Mouse (Mus musculus) T-helper 2 cell (primary cell): ENCODE results near the gene Cry1.

Experiments
- in situ Hi-C: fragments of 300-600 bp; cut with MboI, MseI; formaldehyde crosslinking; loops from one replicate; pipeline ENCODE4 v1.15.1; 2025; ENCODE audit warnings: high pct_unique_total_duplicates

The Cry1 gene

DNA sequence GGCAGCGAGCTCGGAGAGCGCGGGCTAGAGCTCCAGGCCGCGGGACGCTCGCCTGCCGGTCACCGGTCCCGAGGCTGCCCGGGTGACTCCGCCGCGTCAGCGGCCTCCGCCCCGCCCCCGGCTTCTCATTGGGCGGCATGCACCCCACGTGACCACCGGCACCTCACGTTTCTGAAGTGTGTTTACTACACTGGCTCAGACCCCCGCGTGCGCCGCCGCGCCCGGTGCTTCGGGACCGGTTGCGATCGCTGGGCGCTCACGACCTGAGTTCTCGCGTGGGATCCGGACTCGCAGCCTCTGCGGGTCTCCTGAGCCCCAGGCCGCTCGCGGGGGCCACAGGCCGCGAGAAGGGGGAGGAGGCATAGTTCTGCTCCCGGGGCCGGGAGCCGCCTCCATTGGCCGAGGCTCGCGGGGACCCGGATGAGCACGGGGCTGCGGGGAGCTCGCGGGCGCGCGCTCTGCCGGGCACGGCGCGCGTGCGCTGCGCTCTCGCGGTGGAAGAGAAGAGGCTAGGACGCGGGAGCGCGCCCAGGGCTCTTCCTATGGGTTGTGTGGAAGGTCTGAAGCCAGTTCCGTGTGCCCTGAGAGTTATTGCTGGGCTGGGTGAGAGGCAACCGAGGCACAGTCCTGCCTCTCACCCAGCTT lies at the start of gene Cry1:
Gene Cry1, minus strand, starts transcription at position 101 of the 645 bp plus-strand sequence.
- in situ Hi-C loops: loop anchor here (5.0 kb wide), 1 partner anchor 727 kb away; no protein-coding TSS in a partner anchor

DNA sequence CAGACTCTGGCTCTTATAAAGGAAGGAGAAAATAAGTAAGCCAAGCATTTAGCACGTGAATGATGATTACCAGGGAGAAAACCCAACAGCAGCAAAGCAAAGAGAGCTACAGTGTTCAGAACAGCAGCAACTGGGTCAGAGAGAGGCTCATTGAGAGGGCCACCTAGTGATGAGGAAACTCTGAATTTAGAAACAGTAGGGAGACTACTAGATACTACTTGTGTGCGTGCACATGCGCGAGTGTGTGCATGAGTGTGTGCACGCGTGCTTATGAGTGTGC lies 36.8 kb upstream of the Cry1 start:
- in situ Hi-C loops: loop anchor here (10.0 kb wide), 1 partner anchor 433 kb away; no protein-coding TSS in a partner anchor

DNA sequence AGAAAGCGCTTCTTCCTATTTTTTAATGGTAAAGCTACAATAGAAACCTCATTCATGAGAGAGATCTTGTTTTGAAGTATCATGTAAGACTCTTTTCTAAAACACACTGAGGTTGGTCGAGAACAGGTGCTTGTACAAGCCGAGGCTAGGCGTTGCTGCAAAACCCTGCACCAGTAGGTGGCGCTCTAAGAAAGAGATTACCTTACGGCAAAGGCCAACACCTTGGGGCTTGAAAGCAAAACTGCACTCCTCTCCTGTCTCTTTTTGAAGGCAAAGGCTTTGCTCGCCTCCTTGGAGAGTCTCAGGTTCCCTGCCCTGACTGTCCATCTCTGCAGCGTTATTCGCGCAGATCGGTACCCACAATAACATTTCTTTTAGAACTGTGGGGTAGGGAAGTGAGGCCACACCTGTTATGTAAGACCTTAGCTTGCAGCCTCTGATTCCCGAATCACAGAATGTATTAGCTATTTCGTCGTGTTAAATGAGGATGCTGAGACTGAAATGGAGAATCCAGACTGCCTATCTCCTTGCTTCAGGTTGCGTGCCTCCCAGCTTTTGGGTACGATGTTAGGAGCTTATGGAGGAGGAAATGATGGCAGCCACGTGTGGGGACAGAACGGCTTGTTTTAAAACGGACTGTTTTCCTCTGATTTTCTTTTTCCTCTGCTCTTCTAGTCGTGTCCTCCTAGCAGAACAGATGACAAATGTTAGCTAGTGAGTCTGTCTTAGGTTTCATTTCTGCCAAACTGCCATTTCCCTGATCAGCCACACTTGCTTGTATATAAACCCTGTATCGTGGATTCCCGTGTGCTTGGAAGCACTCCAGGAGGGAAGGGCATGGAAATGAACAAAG lies 36.3 kb upstream of the Cry1 start:
- in situ Hi-C loops: loop anchor here (10.0 kb wide), 1 partner anchor 434 kb away; no protein-coding TSS in a partner anchor

DNA sequence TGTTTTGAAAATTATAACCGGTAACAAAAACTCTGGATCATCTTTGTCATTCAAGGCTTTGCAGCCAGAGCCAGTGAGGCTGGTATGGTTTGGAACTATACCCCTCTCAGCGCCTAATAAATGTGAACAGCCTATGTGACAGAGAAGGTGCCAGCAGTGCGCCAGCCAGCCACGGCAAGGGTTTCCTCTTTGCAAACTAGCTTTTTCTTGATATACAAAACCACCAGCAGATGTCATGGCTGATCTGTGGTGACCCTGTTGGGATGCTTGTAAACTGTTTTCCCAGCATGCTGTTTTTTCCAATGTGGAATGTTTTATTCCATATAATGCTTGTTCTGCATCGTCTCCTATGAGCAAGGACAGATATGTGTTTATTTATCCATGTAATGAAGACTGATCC lies 30.0 kb upstream of the Cry1 start:
- in situ Hi-C loops: no loop called here

DNA sequence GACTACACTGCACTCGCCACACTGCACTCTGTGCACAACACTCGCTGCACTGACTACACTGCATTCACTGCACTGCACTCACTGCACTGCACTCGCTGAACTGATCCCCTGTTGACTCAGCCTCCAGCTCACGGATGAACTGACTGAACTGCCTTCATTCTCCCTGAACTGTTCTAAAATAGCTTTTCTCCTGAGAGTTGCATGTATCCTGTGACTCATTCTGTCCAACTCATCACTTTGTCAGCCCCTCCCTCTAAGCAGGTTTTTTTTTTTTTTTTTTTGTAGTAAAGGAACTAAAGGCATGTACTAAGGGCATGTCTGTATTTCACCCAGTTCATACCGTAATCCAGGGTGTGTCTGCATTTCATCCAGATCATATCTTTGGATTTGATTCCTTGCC lies 26.8 kb upstream of the Cry1 start:
- in situ Hi-C loops: no loop called here

DNA sequence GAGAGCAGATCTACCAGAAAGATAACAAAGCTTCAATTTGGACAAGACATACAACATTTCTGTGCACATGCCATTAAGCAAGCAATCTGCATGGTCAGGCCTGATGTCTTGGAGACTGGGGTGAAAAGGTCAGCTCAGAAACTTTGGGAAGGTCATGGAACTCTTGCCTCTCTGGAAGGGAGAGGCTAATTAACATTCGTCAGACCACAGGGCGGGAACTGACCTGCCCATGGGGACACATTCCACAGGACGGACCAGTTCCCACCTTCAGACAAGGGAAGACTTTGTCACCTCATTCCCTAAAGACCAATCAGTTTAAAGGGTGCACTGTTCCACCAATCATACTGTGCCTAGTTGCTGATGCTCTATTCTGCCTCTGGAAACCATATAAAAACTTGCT lies 25.3 kb upstream of the Cry1 start:
- in situ Hi-C loops: no loop called here

DNA sequence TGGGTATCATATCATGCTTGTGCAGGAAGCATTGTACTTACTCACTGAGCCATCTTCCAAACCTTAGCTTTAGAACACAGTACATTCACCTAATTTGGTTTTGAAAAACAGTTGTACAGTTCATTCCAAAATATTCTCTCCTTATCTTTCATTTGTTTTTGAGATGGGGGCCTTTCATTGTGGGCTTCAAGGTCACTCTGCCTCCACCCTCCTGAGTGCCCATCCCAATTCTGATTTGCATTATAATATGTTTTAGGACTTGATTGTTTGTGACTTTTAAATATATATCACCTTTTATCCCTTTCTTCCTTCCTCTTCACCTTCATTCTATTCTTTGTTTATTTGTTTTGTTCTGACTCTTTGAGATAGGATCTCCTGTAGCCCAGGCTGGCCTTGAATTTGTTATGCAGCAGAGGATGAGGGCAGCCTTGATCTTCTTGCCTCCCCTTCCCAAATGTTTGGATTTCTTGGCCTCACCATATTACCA lies 24.3 kb upstream of the Cry1 start:
- in situ Hi-C loops: no loop called here

DNA sequence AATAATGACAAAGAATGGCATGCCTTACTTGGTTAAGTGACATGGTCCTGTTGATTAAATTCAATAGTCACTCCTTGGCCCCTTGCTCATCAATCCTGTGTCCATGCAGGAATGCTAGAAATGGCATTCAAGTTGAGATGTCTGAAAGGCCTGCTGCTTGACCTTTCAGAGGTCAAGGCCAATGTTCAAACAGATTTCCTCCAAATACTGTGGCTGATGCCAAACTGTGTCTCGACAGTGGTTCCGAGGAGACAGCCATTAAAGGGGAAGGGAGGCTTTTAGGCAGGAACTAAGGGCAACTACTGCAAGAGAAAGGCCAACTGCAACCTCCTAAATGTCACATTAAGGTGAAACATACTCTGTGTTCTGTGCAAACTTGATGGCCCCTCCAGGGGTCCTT lies 20.5 kb upstream of the Cry1 start:
- in situ Hi-C loops: no loop called here

DNA sequence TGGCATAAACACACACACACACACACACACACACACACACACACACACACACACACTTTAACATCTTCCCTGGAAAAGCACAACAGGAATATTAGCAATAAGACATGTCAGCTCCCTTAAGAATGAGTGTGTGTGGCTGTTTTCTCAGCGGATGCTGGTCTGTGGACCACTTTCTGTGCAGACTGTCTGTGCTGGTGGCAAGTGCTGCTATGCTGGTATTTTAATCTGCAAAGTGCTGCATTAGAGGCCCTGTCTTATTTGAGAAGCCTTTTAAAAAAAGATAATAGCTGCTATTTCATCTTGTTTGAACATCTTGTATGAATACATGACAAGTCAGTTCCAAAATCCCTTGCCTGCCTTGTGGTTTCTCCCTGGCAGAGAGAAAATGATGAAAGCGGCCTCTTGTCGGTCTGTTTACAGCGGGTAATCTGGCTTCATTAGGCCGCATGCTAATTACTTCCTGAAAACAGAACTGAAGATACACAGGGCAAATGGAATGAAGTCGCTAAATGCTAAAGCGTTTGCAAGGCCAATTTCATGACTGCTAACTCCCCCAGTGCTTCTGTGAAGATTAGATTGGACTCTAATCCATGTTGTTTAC lies 19.5 kb upstream of the Cry1 start:
- in situ Hi-C loops: no loop called here

DNA sequence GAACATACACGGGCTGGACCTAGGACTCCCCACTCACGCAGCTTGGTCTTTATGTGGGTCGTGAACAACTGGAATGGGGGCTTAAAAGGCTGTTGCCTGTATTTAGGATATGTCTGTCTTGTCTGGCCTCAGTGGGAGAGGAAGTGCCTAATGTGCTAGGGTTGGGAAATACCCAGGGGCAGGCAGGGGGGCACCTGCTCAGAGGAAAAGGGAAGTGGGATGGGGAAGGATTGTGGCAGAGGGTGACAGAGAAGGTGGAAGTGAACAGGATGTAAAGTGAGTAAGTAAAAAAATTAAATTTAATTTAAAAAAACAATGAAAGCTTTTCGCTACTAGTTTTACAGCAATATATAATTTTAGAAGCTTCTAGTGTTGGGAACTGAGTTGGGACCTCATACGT lies 9.7 kb upstream of the Cry1 start:
- in situ Hi-C loops: no loop called here

DNA sequence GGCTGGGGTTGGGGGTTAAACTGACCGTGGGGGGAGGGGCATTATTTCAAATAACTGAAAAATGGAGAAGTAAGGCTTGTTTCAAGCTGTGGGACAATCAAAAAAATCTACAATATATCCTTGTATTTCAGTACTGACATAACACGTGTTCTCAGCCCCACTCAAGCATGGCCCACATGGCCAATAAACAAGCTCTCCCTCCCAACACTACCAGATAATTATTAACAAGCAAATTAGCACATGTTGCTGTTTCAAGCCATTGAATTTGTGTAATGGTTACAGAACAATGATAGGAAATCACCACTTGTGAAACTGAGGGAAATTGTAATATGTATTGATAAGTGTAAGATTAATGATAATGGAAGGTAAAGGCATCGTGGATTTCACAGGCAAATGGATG lies 8.5 kb upstream of the Cry1 start:
- in situ Hi-C loops: no loop called here

DNA sequence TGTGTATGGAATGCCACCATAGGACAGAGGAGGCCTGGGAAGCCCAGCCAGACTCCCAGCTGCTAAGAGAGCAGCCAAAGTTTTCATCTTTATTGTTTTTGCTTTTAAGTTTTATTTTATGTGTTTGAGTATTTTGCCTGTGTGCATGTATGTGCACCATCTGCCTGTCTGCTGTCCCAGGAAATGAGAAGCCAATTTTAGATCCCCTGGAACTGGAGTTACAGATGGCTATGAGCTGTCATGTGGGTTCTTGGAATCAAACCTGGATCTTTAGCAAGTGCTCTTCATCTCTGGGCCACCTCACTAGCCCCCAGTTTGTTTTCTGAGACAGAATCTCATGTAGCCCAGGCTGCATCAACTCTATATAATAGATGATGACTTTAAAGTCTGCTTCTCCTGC lies 5.8 kb upstream of the Cry1 start:
- in situ Hi-C loops: no loop called here

DNA sequence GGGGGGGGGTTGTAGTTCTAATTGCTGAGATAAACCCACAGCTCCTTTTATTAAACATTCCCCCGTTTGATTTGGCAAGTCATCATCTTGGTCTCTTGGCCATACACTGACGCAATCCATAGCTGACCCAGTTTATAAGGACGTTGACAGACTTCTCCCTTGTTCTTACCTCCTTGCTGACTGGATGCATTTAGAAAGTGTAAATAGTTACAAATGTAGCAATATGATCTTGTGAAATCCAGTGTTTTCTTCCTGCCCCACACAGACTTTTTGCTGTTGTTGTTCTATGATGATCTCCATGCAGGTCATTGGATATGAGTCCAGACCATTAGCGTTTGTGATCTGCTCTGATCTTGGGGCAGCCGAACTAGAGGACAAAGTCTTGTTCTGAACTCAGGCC lies 5.1 kb upstream of the Cry1 start:
- in situ Hi-C loops: loop anchor here (5.0 kb wide), 1 partner anchor 722 kb away; no protein-coding TSS in a partner anchor

DNA sequence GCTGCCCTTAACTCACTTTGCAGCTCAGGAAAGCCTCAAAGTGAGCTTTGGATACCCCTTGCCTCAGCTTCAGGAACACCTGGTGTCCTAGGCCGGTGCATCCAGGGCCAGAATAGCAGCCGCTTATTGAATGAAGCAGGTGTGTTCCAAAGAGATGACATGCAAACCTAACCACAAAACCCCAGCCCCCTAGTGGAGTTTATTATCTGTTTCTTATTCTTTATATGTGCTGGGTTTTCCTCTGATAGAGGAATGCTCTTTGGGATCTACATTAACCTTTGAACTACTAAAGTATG lies 1.6 kb upstream of the Cry1 start:
- in situ Hi-C loops: loop anchor here (5.0 kb wide), 1 partner anchor 726 kb away; no protein-coding TSS in a partner anchor

DNA sequence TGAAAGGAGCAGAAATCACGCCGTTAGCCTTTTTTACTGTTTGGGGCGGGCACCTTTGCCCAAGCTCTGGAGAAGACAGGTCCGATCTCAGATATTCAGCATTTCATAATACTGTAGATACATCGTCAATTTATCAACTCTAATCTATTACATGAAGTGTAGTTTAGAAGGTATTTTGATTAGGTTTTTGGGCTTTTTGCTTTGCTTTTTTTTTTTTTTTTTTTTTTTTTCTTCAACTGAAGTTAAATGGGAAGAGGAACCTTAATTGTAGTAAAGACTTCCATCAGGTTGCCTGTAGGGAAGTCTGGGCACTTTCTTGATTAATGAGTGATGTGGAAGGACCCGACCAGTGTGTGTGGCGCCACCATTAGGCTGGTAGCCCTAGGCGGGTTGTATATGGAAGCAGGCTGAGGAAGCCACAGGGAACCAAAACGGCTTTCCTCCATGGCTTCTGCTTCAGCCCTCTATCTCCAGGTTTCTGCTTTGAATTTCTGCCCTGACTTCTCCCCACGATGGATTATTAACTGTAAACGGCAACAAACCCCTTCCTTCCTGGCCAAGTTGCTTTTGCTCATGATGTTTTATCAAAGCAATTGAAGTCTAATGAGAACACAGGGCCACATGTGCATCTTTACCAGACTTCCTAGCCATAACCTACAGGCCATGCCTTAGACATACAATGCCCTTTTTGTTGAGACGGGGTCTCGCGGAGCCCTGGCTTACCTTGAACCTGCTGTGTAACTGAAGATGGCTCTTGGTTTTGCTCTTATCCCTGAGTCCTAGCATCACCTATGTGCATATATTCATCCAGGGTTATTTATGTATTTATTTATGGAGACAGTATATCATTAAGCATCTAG lies 1.0 kb upstream of the Cry1 start:
- in situ Hi-C loops: loop anchor here (5.0 kb wide), 1 partner anchor 726 kb away; no protein-coding TSS in a partner anchor

DNA sequence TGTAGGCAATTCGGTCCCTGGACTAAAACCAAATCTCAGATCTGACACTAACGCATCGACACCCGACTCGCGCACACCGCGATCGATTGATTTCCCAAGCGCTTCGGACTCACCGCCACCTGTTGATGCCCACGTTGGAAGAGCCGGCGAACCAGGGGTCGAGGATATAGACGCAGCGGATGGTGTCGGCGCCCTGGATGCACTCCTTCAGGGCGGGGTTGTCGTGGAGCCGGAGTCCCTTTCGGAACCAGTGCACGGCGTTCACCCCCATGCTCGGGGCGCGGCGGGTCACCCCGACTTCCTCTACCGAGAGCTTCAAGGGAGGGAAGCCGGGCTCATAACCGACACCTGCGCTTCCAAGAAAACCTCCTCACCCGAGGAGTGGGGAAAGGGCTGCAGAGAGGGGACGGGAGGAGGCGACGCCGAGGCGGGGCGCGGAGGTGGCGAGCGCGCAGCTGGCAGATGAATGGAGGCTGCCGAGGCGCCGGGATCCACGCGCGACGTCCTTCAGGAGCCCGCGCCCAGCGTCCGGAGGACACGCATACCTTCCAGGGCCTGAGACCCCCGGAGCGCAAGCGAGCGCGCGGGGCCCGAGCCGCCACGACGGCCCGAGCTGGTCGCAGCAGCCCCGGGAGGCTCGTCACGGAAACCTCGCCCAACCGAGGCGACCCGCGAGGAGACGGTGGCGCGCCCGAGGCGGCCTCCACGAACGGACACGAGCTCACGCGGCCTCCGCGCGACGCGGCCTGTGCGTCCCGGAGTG lies 482 bp downstream of the Cry1 start:
- in situ Hi-C loops: no loop called here

DNA sequence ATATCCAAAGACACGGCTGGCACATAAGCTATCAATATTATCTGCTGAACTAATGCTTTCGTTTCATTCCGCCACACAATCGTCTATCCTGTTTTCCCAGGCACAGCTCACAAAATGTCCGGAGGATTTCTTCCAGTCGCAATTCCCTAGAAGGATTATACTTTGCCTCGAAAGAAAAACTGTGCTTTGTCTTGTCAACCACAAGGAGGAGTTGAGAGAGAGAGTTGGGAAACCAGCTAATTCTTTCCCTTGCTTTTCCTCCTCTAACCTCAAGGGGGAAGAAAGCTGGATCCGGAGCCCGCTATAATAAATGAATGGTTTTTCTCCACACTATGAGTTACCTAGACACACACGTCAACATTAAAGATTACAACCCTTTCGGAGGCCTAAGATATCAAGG lies 1.2 kb downstream of the Cry1 start:
- in situ Hi-C loops: no loop called here

DNA sequence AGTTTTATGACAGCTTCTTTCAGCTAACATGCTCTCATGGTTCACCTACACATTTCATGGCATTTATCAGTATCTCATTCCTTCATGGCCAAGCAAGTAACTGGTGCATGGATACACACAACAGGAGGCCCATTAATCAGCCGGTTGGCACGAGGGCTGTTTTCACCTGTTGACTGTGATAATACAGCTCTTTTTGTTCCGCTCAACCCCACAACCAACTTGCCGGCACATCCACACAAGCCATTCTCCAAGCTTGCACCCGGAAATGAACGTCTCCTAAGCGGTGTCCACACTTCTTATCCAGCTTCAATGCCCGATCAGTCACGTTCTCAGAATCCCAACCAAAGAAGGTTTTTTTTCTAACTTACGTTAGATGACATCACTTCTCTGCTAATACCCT lies 2.1 kb downstream of the Cry1 start:
- in situ Hi-C loops: no loop called here

DNA sequence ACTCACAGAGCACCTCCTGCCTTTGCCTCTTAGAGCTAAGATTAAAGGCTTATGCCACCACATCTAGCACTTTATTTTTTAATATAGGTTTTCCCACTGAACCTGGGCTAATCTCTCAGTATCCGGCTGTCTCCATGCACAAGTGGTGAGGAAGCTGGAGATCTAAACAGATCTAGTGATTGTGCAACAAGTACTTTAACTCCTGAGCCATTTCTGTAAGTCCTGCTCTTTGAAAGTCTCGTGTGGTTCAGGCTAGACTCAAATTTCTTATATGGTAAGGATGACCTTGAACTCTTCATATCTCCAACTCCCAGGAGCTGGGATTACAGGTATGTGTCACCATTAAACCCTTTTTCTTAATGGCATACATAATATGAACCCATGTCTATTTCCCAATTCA lies 8.2 kb downstream of the Cry1 start:
- in situ Hi-C loops: no loop called here

DNA sequence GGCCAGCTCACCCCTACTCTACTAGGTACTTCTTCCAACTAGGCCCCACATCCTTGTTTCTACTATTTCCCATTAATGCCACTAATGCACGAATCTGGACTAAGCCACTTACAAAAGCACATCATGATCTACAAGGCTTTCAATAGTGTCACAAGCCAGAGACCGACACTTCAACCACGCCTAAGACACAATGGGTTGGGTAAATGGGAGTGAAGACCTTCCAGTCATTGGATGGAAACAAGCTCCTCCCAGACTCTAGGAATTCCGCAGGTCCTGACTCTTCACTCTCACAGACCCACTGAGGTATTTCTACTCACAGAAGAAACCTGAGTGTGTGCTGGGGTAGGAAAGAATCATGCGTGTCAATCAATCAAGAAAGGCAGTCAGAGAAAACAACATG lies 19.6 kb downstream of the Cry1 start:
- in situ Hi-C loops: no loop called here

DNA sequence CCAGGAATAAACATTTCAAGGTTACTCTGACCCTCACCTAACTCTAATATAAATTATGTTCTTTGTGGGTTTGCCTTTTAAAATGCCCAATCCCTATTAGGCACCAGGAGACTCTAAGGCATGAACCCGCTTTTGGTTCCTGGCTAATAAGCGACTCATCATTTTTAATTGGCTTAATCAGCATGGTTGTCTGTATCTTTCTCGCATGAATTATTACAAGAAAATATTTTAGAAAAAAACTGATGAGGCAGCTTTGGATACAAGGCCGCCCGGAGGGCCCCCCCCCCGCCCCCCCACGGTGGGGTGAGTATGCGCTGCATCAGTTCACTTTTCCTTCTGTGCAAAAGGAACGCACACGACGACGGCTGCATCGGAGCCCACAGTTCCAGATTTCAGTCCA lies 20.1 kb downstream of the Cry1 start:
- in situ Hi-C loops: no loop called here
